Mouse (Mus musculus) C3H10T1/2 (cell line): Measurements from ENCODE around the gene Bag6. TPM values are rescaled to one million over a fixed set of nuclear protein-coding genes. Genes with fewer than 3 reads are reported as not detected.

Source experiments
- polyA plus RNA-seq, 2 experiments: library from polyadenylated mRNA; unstranded; fragments of >200 nt; fragmentation: generic; extraction: Trizol; gene quantifications; one replicate each; pipeline ENCODE4 v1.2.1; 2012; ENCODE audit warnings: missing spikeins in 2 of 2

Gene Bag6
- polyA plus RNA-seq, 2 experiments, result 261 to 413 TPM

Other genes starting within 250 kb of the Bag6 start
- gene C2, start 236.9 kb upstream of the Bag6 start, polyA plus RNA-seq, result under 1 TPM; 0.44 to 0.51 TPM
- gene Ehmt2, start 236.7 kb upstream of the Bag6 start, polyA plus RNA-seq, result 100 to 1,000 TPM; 206 to 224 TPM
- gene Slc44a4, start 220.7 kb upstream of the Bag6 start, polyA plus RNA-seq, result not detected
- gene Neu1, start 203.9 kb upstream of the Bag6 start, polyA plus RNA-seq, result 10 to 100 TPM in 1 of 2 experiments, 1 to 10 TPM in 1; 6.2 to 20.0 TPM
- 10 to 100 TPM in 1 of 2 experiments, 1 to 10 TPM in 1; 5.1 to 34.0 TPM for gene Hspa1b, start 175.9 kb upstream of the Bag6 start, polyA plus RNA-seq
- not detected for gene Gm20481, start 165.3 kb upstream of the Bag6 start, polyA plus RNA-seq
- under 1 TPM; 0.08 to 0.32 TPM for gene Hspa1a, start 163.0 kb upstream of the Bag6 start, polyA plus RNA-seq
- 1 to 10 TPM in 1 of 2 experiments, under 1 TPM in 1; 0.16 to 1.9 TPM for gene Hspa1l, start 162.5 kb upstream of the Bag6 start, polyA plus RNA-seq
- gene Lsm2, start 153.3 kb upstream of the Bag6 start, polyA plus RNA-seq, result 100 to 1,000 TPM in 1 of 2 experiments, 10 to 100 TPM in 1; 85.9 to 302 TPM
- gene Vars, start 134.2 kb upstream of the Bag6 start, polyA plus RNA-seq, result 100 to 1,000 TPM; 118 to 278 TPM
- gene Vwa7, start 118.6 kb upstream of the Bag6 start, polyA plus RNA-seq, result under 1 TPM; 0.02 to 0.09 TPM
- 1 to 10 TPM in 1 of 2 experiments, under 1 TPM in 1; 0.81 to 2.6 TPM for gene Sapcd1, start 107.2 kb upstream of the Bag6 start, polyA plus RNA-seq
- 1 to 10 TPM; 2.2 to 3.3 TPM for gene Msh5, start 88.4 kb upstream of the Bag6 start, polyA plus RNA-seq
- 100 to 1,000 TPM; 603 to 758 TPM for gene Clic1, start 85.2 kb upstream of the Bag6 start, polyA plus RNA-seq
- gene Ddah2, start 76.1 kb upstream of the Bag6 start, polyA plus RNA-seq, result 100 to 1,000 TPM in 1 of 2 experiments, 10 to 100 TPM in 1; 66.2 to 309 TPM
- 1 to 10 TPM in 1 of 2 experiments, under 1 TPM in 1; 0.11 to 1.9 TPM for gene Ly6g6c, start 69.8 kb upstream of the Bag6 start, polyA plus RNA-seq
- under 1 TPM in 1 of 2 experiments, not detected in 1; 0.14 TPM for gene Mpig6b, start 69.0 kb upstream of the Bag6 start, polyA plus RNA-seq
- not detected for gene Ly6g6e, start 58.3 kb upstream of the Bag6 start, polyA plus RNA-seq
- gene Ly6g6d, start 57.1 kb upstream of the Bag6 start, polyA plus RNA-seq, result not detected
- gene Ly6g6f, start 49.6 kb upstream of the Bag6 start, polyA plus RNA-seq, result not detected
- 100 to 1,000 TPM in 1 of 2 experiments, 10 to 100 TPM in 1; 38.3 to 112 TPM for gene Abhd16a, start 45.9 kb upstream of the Bag6 start, polyA plus RNA-seq
- gene Ly6g5c, start 26.9 kb upstream of the Bag6 start, polyA plus RNA-seq, result not detected
- under 1 TPM; 0.12 to 0.45 TPM for gene Ly6g5b, start 19.8 kb upstream of the Bag6 start, polyA plus RNA-seq
- 10 to 100 TPM; 21.2 to 31.6 TPM for gene Gpank1, start 13.7 kb upstream of the Bag6 start, polyA plus RNA-seq
- gene Csnk2b, start 13.1 kb upstream of the Bag6 start, polyA plus RNA-seq, result 100 to 1,000 TPM; 326 to 608 TPM
- 10 to 100 TPM in 1 of 2 experiments, 1 to 10 TPM in 1; 6.0 to 17.0 TPM for gene D17H6S53E, start 8.8 kb upstream of the Bag6 start, polyA plus RNA-seq
- gene Apom, start 3.1 kb upstream of the Bag6 start, polyA plus RNA-seq, result under 1 TPM in 1 of 2 experiments, not detected in 1; 0.44 TPM
- gene Prrc2a, start 29.7 kb downstream of the Bag6 start, polyA plus RNA-seq, result 100 to 1,000 TPM; 216 to 365 TPM
- gene Aif1, start 40.9 kb downstream of the Bag6 start, polyA plus RNA-seq, result under 1 TPM in 1 of 2 experiments, not detected in 1; 0.47 TPM
- gene Lst1, start 53.3 kb downstream of the Bag6 start, polyA plus RNA-seq, result 10 to 100 TPM in 1 of 2 experiments, 1 to 10 TPM in 1; 1.9 to 10.8 TPM
- gene Ltb, start 59.3 kb downstream of the Bag6 start, polyA plus RNA-seq, result under 1 TPM; 0.05 to 0.06 TPM
- not detected for gene Tnf, start 66.8 kb downstream of the Bag6 start, polyA plus RNA-seq
- gene Lta, start 70.2 kb downstream of the Bag6 start, polyA plus RNA-seq, result under 1 TPM; 0.12 to 0.13 TPM
- gene Gm16181, start 85.7 kb downstream of the Bag6 start, polyA plus RNA-seq, result under 1 TPM in 1 of 2 experiments, not detected in 1; 0.20 TPM
- 1 to 10 TPM; 1.8 to 4.6 TPM for gene Atp6v1g2, start 98.5 kb downstream of the Bag6 start, polyA plus RNA-seq
- 10 to 100 TPM; 26.9 to 35.6 TPM for gene Nfkbil1, start 100.6 kb downstream of the Bag6 start, polyA plus RNA-seq
- 100 to 1,000 TPM; 295 to 318 TPM for gene Ddx39b, start 106.6 kb downstream of the Bag6 start, polyA plus RNA-seq
- gene H2-D1, start 127.6 kb downstream of the Bag6 start, polyA plus RNA-seq, result 10 to 100 TPM; 15.2 to 43.8 TPM
- gene H2-Q1, start 185.2 kb downstream of the Bag6 start, polyA plus RNA-seq, result 1 to 10 TPM; 1.8 to 5.9 TPM
- under 1 TPM in 1 of 2 experiments, not detected in 1; 0.05 TPM for gene H2-Q2, start 207.1 kb downstream of the Bag6 start, polyA plus RNA-seq
- 10 to 100 TPM in 1 of 2 experiments, under 1 TPM in 1; 0.61 to 14.6 TPM for gene H2-Q4, start 244.4 kb downstream of the Bag6 start, polyA plus RNA-seq